Mouse (Mus musculus): Measurements from ENCODE around the gene Msln. TPM values are rescaled to one million over a fixed set of nuclear protein-coding genes. Genes with fewer than 3 reads are reported as not detected.

The Msln gene
- polyA plus RNA-seq, 2 experiments from 2014 or later: not detected

DNA sequence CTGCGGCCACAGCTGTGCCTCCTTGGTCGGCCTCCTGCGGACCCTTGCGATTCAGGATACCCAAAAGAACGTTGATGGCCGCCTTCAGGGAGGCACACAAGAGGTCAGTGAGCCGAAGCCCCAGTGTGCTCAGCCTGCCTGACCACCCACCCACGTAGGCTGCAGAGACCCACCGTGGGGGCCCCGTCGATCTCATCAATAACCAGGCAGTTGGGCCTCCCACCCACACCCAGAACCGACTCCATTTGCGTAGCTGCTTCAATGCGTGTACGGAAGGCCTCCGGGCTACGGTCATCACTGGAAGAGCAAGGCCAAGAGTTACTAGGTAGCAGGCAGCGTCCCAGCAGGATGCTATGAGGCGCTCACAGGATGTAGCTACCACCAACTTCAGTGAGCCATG lies 30.7 kb downstream of the Msln start:
- no peak for ATAC-seq

DNA sequence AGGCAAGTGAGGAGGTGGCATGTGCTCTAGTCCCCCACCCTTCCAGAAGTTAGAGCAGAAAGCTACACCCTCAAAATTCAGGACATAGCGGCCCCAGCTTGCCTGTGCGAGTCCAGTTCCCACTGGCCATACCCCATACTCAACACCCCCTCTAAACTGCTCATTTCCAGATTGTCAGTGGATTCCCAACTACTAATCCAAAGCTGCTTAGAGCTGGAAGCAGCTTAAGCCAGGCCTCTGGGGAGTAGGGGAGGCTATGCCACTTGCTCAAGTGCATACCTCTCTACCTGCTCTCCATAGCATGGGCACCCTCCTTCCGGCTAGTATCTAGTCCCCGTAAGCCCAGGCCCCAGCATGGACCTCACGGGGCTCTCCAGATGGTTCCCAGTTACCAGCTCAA lies 32.7 kb downstream of the Msln start:
- no peak for ATAC-seq

- no peak for ATAC-seq
These were observed 36.5 kb downstream of the Msln start for GRCm38 (mm10) chr17:25717691-25718090.

DNA sequence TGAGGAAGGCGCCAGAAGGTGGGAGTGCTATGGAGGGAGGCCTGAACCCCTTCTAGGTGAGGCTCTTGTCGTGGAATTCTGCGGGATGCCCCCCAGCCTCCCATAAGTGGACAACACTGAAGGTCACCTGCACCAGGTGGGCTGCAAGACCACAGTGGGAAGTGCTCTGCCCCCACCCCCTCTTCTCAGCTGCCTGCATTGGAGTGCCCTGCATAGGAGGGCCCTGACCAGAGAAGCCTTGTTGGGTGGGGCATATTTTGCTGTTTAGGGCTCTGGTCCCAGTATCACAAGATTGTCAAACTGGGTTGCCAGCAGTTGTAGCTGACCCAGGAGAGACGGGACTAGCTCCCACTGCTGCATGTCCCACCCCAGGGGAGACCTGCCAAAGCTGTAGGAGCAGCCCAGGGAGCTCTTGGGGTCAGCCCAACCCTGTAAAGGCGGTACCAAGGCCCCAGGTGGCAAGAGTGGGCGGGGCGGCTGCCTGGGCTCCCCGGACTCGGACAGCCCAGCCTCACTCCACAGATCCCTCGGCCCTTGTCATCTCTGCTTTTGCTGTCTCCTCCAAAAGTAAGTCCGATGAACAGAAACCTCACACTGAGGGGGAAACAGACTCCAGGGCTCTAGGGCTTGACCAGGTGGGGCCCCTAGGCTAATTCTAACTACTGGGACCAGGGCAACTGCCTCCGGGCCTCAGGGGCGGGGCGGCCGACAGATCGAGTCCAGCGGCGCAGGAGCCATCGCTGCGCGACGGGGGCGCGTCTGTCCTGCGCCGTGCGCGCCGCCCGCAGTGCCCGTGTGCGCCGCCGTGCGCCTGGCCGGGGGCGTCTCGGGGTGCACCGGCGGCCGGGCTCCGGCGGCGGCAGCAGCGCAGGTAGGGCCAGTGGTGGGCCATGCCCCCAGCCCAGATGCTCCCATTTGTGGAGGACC lies 37.2 kb downstream of the Msln start, which contains the start of gene Gng13:
Gng13 (plus strand) TSS at position 461 of the 927 bp plus-strand sequence.
- ATAC-seq: no peak

DNA sequence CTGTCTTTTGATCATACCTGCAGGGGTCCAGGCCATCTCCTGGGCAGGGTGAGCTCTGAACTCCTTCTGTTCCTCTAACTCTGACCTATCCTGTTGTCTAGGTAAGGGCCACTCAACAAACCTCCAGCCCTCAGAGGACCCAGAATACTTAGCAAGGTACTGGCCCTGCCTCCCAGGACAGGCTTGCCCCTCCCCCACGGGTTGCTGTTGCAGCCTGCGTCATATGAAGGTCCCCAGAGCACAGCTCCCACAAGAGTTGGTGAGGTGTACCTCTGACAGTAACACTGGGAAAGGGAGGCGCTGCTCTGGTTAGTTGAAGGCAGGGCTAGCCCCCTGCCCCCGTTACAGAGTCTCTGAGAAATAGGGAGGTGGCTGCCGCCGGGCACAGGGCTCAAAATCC lies 38.0 kb downstream of the Msln start:
- ATAC-seq: no peak

DNA sequence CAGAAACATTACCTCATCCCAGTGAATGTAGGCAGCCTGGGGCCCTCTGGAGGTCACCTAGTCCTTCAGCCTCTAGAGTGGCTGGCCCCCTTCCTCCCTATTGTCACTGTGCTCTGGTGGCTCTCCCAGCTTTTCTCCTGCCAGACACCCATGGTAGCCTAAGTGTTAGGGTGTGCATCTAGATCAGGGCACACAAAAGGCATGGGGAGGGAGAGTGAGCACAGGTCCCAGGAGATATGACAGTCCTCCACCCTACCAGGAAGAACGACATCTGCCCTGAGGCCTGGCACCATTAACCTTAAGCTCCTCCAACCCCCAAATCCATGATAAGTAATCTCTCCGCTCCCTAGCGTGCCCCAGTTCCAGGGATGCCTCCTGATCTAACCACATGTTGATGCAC lies 38.6 kb downstream of the Msln start:
- ATAC-seq: no peak

DNA sequence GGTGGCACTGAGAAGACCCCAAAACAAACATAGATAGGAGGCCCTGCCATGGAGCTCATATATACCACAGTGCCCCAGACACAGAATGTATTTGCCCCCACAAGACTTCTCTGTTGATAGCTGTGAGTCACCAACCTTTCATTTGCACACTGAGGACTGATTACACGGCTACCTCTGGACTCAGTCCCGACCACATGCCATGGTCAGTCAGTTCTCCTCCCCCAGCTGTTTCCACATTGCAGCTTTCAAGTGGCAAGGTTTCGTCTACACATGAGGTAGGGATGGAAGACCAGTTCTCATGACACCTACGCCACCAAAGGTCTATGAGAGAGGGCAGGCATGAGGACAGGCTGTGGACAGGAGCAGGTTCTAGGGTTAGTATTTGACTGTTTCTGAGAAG lies 43.0 kb downstream of the Msln start:
- ATAC-seq: no peak

GRCm38 (mm10) chr17:25709994-25710393 lies 44.2 kb downstream of the Msln start:
- no peak for ATAC-seq

DNA sequence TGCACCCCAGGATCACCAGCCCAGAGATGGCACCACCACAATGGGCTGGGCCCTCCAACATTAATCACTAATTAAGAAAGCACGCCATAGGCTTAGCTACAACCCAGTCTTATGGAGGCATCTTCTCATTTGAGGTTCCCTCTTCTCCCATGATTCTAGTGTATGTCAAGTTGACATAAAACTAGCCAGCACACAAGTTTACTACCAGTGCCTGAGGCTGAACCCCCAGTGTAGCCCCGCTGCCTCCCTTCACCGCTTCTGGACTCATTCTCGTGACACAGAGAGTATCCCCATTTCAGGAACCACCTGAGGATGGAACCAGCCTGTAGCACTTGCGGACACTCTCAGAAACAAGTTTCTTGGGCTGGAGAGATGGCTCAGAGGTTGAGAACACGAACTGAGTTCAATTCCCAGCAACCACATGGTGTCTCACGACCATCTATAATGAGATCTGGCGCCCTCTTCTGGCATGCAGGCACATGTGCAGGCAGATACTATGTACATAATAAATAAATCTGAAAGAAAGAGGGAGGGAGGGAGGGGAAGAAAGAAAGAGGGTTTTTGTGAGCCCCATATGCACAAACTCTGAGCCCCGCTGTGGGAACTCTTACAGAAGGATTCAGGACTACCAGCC lies 53.2 kb downstream of the Msln start:
- ATAC-seq: no peak

Other genes with a start within 250 kb of the Msln start
- gene Sox8, start 183.7 kb downstream of the Msln start, polyA plus RNA-seq (2017; shearing (Covaris generic)): not detected
- gene Lmf1, start 175.3 kb downstream of the Msln start, polyA plus RNA-seq (2017; shearing (Covaris generic)): 10 to 100 TPM; 22.0 to 26.0 TPM
- gene Gng13, start 37.2 kb downstream of the Msln start, polyA plus RNA-seq (2017; shearing (Covaris generic)): not detected
- gene Chtf18, start 27.0 kb downstream of the Msln start, polyA plus RNA-seq (2017; shearing (Covaris generic)): 1 to 10 TPM; 3.5 to 5.9 TPM
- 10 to 100 TPM; 12.8 to 16.8 TPM for gene Rpusd1, start 26.7 kb downstream of the Msln start, polyA plus RNA-seq (2017; shearing (Covaris generic))
- gene Mslnl, start 18.3 kb downstream of the Msln start, polyA plus RNA-seq (2017; shearing (Covaris generic)): not detected
- 10 to 100 TPM; 21.4 to 29.8 TPM for gene Narfl, start 19.4 kb upstream of the Msln start, polyA plus RNA-seq (2017; shearing (Covaris generic))
- gene Haghl, start 31.3 kb upstream of the Msln start, polyA plus RNA-seq (2017; shearing (Covaris generic)): 10 to 100 TPM; 26.8 to 37.4 TPM
- 1 to 10 TPM in 1 of 2 experiments, under 1 TPM in 1; 0.28 to 1.4 TPM for gene Ccdc78, start 32.2 kb upstream of the Msln start, polyA plus RNA-seq (2017; shearing (Covaris generic))
- gene Fam173a, start 38.5 kb upstream of the Msln start, polyA plus RNA-seq (2017; shearing (Covaris generic)): 100 to 1,000 TPM; 192 to 257 TPM
- gene AC134908.4, start 41.3 kb upstream of the Msln start, polyA plus RNA-seq (2017; shearing (Covaris generic)): not detected
- gene Metrn, start 42.8 kb upstream of the Msln start, polyA plus RNA-seq (2017; shearing (Covaris generic)): 1 to 10 TPM; 3.6 to 7.0 TPM
- not detected for gene Fbxl16, start 54.7 kb upstream of the Msln start, polyA plus RNA-seq (2017; shearing (Covaris generic))
- gene Wdr24, start 69.2 kb upstream of the Msln start, polyA plus RNA-seq (2017; shearing (Covaris generic)): 10 to 100 TPM; 19.4 to 53.9 TPM
- 10 to 100 TPM; 22.2 to 42.8 TPM for gene Jmjd8, start 74.5 kb upstream of the Msln start, polyA plus RNA-seq (2017; shearing (Covaris generic))
- 10 to 100 TPM; 75.1 to 75.2 TPM for gene Stub1, start 79.0 kb upstream of the Msln start, polyA plus RNA-seq (2017; shearing (Covaris generic))
- gene Rhbdl1, start 82.9 kb upstream of the Msln start, polyA plus RNA-seq (2017; shearing (Covaris generic)): not detected
- gene Gm20683, start 87.4 kb upstream of the Msln start, polyA plus RNA-seq (2017; shearing (Covaris generic)): 1 to 10 TPM in 1 of 2 experiments, under 1 TPM in 1; 0.79 to 1.7 TPM
- gene Rhot2, start 90.5 kb upstream of the Msln start, polyA plus RNA-seq (2017; shearing (Covaris generic)): 10 to 100 TPM; 19.1 to 47.0 TPM
- gene Wdr90, start 107.1 kb upstream of the Msln start, polyA plus RNA-seq (2017; shearing (Covaris generic)): 1 to 10 TPM; 3.4 to 6.8 TPM
- gene Mcrip2, start 114.4 kb upstream of the Msln start, polyA plus RNA-seq (2017; shearing (Covaris generic)): 1 to 10 TPM; 2.7 to 5.5 TPM
- gene Mettl26, start 120.7 kb upstream of the Msln start, polyA plus RNA-seq (2017; shearing (Covaris generic)): 100 to 1,000 TPM in 1 of 2 experiments, 10 to 100 TPM in 1; 82.7 to 124 TPM
- 1 to 10 TPM in 1 of 2 experiments, under 1 TPM in 1; 0.94 to 1.3 TPM for gene Wfikkn1, start 126.5 kb upstream of the Msln start, polyA plus RNA-seq (2017; shearing (Covaris generic))
- gene Rab40c, start 165.3 kb upstream of the Msln start, polyA plus RNA-seq (2017; shearing (Covaris generic)): 1 to 10 TPM; 6.6 to 7.3 TPM
- gene Pigq, start 190.6 kb upstream of the Msln start, polyA plus RNA-seq (2017; shearing (Covaris generic)): 10 to 100 TPM; 27.8 to 49.3 TPM
- gene Nhlrc4, start 190.6 kb upstream of the Msln start, polyA plus RNA-seq (2017; shearing (Covaris generic)): not detected
- not detected for gene A930017K11Rik, start 198.2 kb upstream of the Msln start, polyA plus RNA-seq (2017; shearing (Covaris generic))
- 1 to 10 TPM; 5.3 to 6.6 TPM for gene Capn15, start 231.4 kb upstream of the Msln start, polyA plus RNA-seq (2017; shearing (Covaris generic))